Mouse (Mus musculus): ENCODE results near the gene Ncapd2. TPM values are rescaled to one million over a fixed set of nuclear protein-coding genes. Genes with fewer than 3 reads are reported as not detected.

Ncapd2 gene
- polyA plus RNA-seq, 1 experiment from 2014 or later = 151 TPM

DNA sequence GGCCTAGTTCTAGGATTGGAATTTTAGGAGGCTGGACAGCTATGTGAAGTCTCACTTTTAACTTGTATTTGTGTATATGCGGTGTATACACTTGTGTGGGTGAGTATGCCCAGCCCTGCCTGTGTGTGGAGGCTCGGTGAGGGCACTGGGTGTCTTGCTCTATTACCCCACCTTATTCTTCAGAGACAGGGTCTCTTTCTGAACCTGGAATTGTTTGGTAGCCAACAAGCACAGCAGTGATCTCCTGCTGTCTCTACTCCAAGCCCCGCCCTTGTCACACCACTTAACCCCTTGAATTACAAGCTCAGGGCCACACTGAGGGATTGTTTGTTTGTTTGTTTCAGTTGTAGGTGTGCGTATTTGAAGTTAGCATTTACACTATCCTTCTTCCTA, 40.5 kb upstream of the Ncapd2 start:
- peak overlapping the region; percentile 54 for H3K27ac ChIP-seq (ENCODE audit: low read length)
- no peaks in the 10 kb centered on the region for H3K9me3 ChIP-seq (ENCODE audit: low read length)
- WGBS = 53% methylated on average over 4 of the region's 4 CpGs
- peaks cover 22% of the 10 kb centered on the region for H3K4me1 ChIP-seq (ENCODE audit: insufficient read depth, low read length)
- no peaks in the 10 kb centered on the region for H3K27me3 ChIP-seq (ENCODE audit: insufficient read depth, low read length)
- peak overlapping the region; percentile 55 for H3K4me3 ChIP-seq (ENCODE audit: low read length)
- peak; percentile 24; the same call in 1 of the 2 replicates for ATAC-seq (ENCODE audit: low FRiP score, low TSS enrichment)
- H3K36me3 ChIP-seq (ENCODE audit: insufficient read depth, low read length) = no peaks in the 10 kb centered on the region
- H3K9ac ChIP-seq (replicated peaks; ENCODE audit: low read length) = peak overlapping the region; percentile 76
- H3K4me2 ChIP-seq (replicated peaks; ENCODE audit: low read depth, low read length) = peak overlapping the region; percentile 86

DNA sequence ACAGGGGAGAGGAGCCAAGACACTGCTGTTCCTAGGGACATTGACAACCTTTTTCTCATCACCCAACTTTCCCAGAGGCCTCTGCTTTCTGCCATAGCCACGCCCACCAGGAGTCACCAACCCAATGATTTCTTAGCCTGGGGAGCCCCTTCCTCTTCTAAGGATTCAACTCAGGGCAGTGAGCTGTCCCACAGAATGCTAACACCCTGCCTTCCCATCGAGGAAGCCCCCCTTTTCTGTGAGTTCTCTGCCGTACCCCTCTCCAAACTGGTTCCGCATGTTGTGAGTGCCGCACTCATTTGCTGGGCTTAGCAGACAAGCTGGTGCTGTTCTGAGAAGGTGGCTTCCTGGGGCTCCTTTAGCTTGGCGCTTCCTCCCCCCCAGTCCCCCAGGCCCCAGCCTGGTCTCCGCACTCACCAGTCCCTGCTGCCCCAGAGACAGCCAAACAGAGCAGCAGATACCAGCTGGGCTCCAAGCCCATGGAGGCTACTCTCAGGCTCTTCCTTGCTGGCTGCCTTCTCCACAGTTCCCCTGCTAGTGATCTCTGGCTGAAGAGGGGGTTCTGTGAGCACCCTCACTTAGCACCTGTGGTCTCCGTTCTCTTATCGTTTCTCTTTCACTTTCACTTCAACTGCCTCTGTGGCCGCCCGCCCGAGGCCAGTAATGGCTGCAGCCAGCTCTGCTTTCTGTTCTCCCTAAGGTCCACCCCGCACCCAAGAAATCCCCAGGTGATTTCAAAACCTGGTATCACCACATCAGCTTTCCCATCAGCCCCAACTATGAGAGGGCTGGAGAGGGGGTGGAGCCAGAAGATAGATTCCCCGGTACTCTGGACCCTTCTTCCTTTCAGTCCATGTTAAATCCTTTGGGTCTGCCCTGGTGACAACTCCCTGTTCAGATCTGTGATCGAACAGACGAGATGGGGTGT, 39.9 kb upstream of the Ncapd2 start, which contains the start of gene Tapbpl:
Gene Tapbpl (minus strand): TSS at position 744 of the 928 bp plus-strand sequence.
- Histone ChIP-seq H3K9me3 (ENCODE audit: low read length) (no peaks in the 10 kb centered on the region), H3K36me3 (ENCODE audit: insufficient read depth, low read length) (no peaks in the 10 kb centered on the region), H3K27ac (ENCODE audit: low read length) (peak within 1 kb of the TSS; percentile 54), H3K4me3 (ENCODE audit: low read length) (peak within 1 kb of the TSS; percentile 55), H3K9ac (replicated peaks; ENCODE audit: low read length) (peak within 1 kb of the TSS; percentile 76), H3K4me2 (replicated peaks; ENCODE audit: low read depth, low read length) (peak within 1 kb of the TSS; percentile 86), H3K4me1 (ENCODE audit: insufficient read depth, low read length) (peaks cover 19% of the 10 kb centered on the region), H3K27me3 (ENCODE audit: insufficient read depth, low read length) (no peaks in the 10 kb centered on the region)
- 4% methylated on average over 16 of the region's 16 CpGs for WGBS
- ATAC-seq (ENCODE audit: low FRiP score, low TSS enrichment) = peak; percentile 66

DNA sequence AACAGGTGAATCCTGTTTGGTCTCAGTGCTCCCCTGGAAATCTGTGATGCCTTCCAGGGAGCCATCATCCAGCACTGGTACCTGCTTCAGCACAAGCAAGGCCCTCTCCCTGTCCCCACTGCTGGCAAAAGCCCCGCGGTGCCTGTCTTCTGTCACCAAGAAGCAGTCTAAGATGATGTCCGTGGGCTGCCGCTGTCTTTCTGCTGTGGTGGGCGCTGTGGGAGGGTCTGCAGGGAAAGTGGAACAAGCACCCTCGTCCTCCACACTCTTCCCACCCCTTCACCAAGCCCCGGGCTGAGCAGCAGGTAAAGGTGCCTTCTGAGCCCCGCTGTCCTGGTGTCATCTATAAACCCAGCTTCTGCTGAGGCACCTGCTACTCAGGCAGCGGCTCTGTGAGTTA, 39.1 kb upstream of the Ncapd2 start:
- no peaks in the 10 kb centered on the region for H3K9me3 ChIP-seq (ENCODE audit: low read length)
- no peak overlapping the region for H3K4me3 ChIP-seq (ENCODE audit: low read length)
- no peaks in the 10 kb centered on the region for H3K36me3 ChIP-seq (ENCODE audit: insufficient read depth, low read length)
- H3K9ac ChIP-seq (replicated peaks; ENCODE audit: low read length) = no peak overlapping the region
- H3K4me2 ChIP-seq (replicated peaks; ENCODE audit: low read depth, low read length) = peak overlapping the region; percentile 86; the same call in 1 of the 2 replicates
- no peaks in the 10 kb centered on the region for H3K27me3 ChIP-seq (ENCODE audit: insufficient read depth, low read length)
- ATAC-seq (ENCODE audit: low FRiP score, low TSS enrichment) = no peak
- no peak overlapping the region for H3K27ac ChIP-seq (ENCODE audit: low read length)
- peaks cover 18% of the 10 kb centered on the region for H3K4me1 ChIP-seq (ENCODE audit: insufficient read depth, low read length)
- 60% methylated on average over 9 of the region's 9 CpGs for WGBS

DNA sequence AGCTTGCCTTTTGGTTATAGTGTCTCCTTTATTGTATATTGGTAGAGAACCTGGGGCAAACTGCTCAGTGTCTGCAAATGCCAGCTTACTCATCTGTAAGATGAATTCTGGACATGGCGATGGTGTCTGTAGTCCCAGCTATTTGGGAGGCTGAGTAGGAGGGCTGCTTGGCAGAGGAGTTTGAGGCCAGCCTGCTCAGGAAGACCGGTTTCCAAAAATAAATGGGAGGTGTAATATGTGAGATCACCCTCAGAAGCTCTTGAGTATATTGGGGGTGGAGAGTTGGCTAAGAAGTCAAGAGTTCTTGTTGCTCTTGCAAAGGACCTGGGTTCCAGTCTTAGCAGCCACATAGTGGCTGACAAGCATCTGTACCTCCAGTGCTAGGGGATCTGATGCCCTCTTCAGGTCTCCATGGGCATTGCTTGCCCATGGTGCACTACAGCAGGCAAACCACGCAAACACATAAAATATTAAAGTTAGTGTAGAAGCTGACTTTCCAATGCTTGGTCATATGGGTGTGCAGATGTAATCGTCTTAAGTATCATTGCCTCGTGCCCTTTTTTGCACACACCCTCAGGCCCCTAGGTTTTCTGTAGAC, 34.1 kb upstream of the Ncapd2 start:
- H3K4me1 ChIP-seq (ENCODE audit: insufficient read depth, low read length) = 0 out of 2 replicates have a peak, but pooled peaks cover 4% of the 10 kb centered on the region
- no peak overlapping the region for H3K27ac ChIP-seq (ENCODE audit: low read length)
- no peaks in the 10 kb centered on the region for H3K27me3 ChIP-seq (ENCODE audit: insufficient read depth, low read length)
- H3K9ac ChIP-seq (replicated peaks; ENCODE audit: low read length) = no peak overlapping the region
- no peak overlapping the region for H3K4me3 ChIP-seq (ENCODE audit: low read length)
- WGBS = 83% methylated on average over 5 of the region's 5 CpGs
- H3K36me3 ChIP-seq (ENCODE audit: insufficient read depth, low read length) = peaks cover 5% of the 10 kb centered on the region; the same call in 1 of the 2 replicates
- no peak overlapping the region for H3K4me2 ChIP-seq (replicated peaks; ENCODE audit: low read depth, low read length)
- ATAC-seq (ENCODE audit: low FRiP score, low TSS enrichment) = no peak
- no peaks in the 10 kb centered on the region for H3K9me3 ChIP-seq (ENCODE audit: low read length)

DNA sequence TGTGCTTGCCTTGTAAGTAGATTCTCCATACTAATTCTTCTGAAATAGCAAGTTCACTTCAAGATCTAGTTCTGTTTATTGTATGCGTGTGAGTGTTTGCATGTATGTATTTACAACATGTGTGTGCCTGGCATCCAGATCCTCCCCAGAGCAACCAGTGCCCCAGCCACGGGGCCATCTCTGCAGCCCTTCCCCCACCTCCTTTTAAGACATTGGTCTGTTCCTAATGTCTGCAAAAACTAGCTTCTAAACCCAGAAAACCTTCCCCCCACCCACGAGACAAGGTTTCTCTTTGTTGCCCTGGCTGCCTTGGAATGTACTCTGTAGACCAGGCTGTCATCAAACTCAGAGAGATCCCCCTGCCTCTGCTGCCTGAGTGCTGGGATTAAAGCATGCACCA, 31.1 kb upstream of the Ncapd2 start:
- Histone ChIP-seq H3K9ac (replicated peaks; ENCODE audit: low read length) (no peak overlapping the region), H3K4me2 (replicated peaks; ENCODE audit: low read depth, low read length) (no peak overlapping the region), H3K27ac (ENCODE audit: low read length) (no peak overlapping the region), H3K4me3 (ENCODE audit: low read length) (no peak overlapping the region), H3K4me1 (ENCODE audit: insufficient read depth, low read length) (no peaks in the 10 kb centered on the region), H3K27me3 (ENCODE audit: insufficient read depth, low read length) (no peaks in the 10 kb centered on the region), H3K36me3 (ENCODE audit: insufficient read depth, low read length) (peaks cover 5% of the 10 kb centered on the region; the same call in 1 of the 2 replicates), H3K9me3 (ENCODE audit: low read length) (no peaks in the 10 kb centered on the region)
- WGBS = 79% methylated on average over 3 of the region's 3 CpGs
- ATAC-seq (ENCODE audit: low FRiP score, low TSS enrichment) = no peak

DNA sequence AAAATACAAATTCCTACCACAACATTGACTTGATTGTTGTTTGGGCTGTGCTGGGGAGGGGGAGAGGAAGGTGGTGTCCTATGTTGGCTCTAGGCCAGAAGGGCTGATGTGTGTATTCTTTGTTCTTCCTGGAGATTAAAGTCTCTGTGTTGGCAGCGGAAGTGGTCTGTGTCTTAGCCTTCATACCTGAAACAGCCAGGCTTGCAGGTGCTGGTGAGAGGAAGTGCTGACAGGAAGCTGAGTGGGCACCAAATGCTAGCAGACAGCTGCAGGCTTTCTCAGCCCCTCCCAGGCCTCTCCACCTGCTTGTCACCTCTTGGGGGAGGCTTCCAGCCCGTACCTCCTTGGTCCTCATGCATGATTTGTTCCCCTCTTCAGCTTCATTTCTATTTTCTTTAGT, 30.6 kb upstream of the Ncapd2 start:
- peaks cover 5% of the 10 kb centered on the region; the same call in 1 of the 2 replicates for H3K36me3 ChIP-seq (ENCODE audit: insufficient read depth, low read length)
- no peak overlapping the region for H3K27ac ChIP-seq (ENCODE audit: low read length)
- H3K27me3 ChIP-seq (ENCODE audit: insufficient read depth, low read length) = no peaks in the 10 kb centered on the region
- 53% methylated on average over 2 of the region's 2 CpGs for WGBS
- no peak for ATAC-seq (ENCODE audit: low FRiP score, low TSS enrichment)
- H3K4me3 ChIP-seq (ENCODE audit: low read length) = no peak overlapping the region
- H3K4me1 ChIP-seq (ENCODE audit: insufficient read depth, low read length) = no peaks in the 10 kb centered on the region
- no peak overlapping the region for H3K9ac ChIP-seq (replicated peaks; ENCODE audit: low read length)
- H3K9me3 ChIP-seq (ENCODE audit: low read length) = no peaks in the 10 kb centered on the region
- H3K4me2 ChIP-seq (replicated peaks; ENCODE audit: low read depth, low read length) = no peak overlapping the region

DNA sequence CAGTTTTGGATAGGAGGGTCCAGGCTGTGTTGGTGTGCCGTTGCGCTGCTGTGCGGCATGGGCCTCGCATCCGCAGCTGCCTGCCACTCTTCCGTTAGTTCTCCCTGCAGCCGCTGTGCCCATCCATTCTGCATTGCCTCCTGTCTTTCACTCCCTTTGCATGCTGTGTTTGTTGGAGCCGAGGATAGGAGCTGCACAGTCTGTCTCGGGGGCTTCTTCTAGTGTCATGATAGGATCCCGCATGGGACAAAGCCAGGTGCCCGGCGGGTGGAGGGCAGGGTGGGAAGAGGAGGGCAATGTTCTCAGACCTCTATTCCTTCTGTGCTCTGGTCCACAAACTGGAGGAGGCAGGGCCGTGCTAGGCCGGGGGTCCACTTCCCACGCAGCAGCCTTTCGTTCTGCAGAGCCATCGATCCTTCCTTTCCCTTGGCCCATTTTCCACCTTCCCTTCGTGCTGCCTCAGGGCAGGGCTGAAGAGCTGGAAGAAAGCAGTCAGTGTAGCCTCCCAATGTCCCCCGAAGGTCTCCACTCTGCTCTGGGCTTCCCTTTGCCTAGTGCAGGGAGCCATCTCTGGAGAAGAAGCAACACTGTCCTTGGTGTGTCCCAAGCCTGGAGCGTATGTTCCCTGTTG, 29.7 kb upstream of the Ncapd2 start:
- no peak for ATAC-seq (ENCODE audit: low FRiP score, low TSS enrichment)

DNA sequence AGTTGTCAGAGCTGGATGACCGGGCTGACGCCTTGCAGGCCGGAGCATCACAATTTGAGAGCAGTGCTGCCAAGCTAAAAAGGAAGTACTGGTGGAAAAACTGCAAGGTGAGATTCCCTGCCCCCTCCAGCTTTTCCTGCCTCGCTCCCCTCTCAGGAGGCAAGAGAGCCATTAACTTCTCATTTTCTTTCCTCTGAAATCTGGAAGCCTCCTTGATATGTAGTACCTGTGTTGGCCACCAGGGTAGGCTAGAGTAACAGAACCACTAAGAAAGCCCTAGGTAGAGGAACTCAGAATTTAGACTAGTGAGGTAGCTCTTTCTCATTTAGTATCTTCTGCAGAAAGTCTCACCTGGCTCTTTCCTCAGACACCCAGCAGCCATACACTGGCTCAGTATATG, 27.5 kb upstream of the Ncapd2 start:
- H3K4me3 ChIP-seq (ENCODE audit: low read length) = no peak overlapping the region
- H3K27ac ChIP-seq (ENCODE audit: low read length) = no peak overlapping the region
- 69% methylated on average over 4 of the region's 4 CpGs for WGBS
- peaks cover 5% of the 10 kb centered on the region; the same call in 1 of the 2 replicates for H3K36me3 ChIP-seq (ENCODE audit: insufficient read depth, low read length)
- H3K9me3 ChIP-seq (ENCODE audit: low read length) = no peaks in the 10 kb centered on the region
- peaks cover 6% of the 10 kb centered on the region; the same call in 1 of the 2 replicates for H3K4me1 ChIP-seq (ENCODE audit: insufficient read depth, low read length)
- H3K9ac ChIP-seq (replicated peaks; ENCODE audit: low read length) = no peak overlapping the region
- no peak for ATAC-seq (ENCODE audit: low FRiP score, low TSS enrichment)
- H3K4me2 ChIP-seq (replicated peaks; ENCODE audit: low read depth, low read length) = no peak overlapping the region
- no peaks in the 10 kb centered on the region for H3K27me3 ChIP-seq (ENCODE audit: insufficient read depth, low read length)

More for the DNA sequence above, 29.7 kb upstream of the Ncapd2 start:
- H3K4me2 ChIP-seq (replicated peaks; ENCODE audit: low read depth, low read length) = no peak overlapping the region
- no peak overlapping the region for H3K4me3 ChIP-seq (ENCODE audit: low read length)
- H3K27me3 ChIP-seq (ENCODE audit: insufficient read depth, low read length) = no peaks in the 10 kb centered on the region
- H3K36me3 ChIP-seq (ENCODE audit: insufficient read depth, low read length) = peaks cover 5% of the 10 kb centered on the region; the same call in 1 of the 2 replicates
- no peak overlapping the region for H3K9ac ChIP-seq (replicated peaks; ENCODE audit: low read length)
- no peaks in the 10 kb centered on the region for H3K9me3 ChIP-seq (ENCODE audit: low read length)
- H3K27ac ChIP-seq (ENCODE audit: low read length) = no peak overlapping the region
- WGBS = 92% methylated on average over 20 of the region's 20 CpGs
- peaks cover 4% of the 10 kb centered on the region; the same call in 1 of the 2 replicates for H3K4me1 ChIP-seq (ENCODE audit: insufficient read depth, low read length)

DNA sequence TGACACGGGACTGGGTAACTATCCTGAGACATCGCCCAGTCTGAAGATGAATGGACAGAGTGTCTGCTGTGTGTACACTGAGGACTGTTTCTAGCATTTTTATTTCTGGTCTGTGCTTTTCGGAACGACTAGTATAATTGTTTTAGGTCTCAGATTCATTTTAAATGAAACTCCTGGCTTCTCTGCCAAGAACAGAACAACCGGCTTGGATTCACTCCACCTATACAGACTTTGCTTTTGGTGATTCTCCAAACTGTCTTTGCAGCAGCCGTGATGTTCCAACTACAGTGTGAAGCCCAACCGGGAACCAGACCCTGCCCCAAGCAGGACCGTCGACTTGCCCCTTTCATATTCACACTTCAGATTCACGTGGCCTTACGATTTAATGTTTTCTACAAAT, 26.4 kb upstream of the Ncapd2 start:
- H3K4me3 ChIP-seq (ENCODE audit: low read length) = no peak overlapping the region

More for the DNA sequence above, 26.4 kb upstream of the Ncapd2 start:
- no peak overlapping the region for H3K4me2 ChIP-seq (replicated peaks; ENCODE audit: low read depth, low read length)
- no peaks in the 10 kb centered on the region for H3K36me3 ChIP-seq (ENCODE audit: insufficient read depth, low read length)
- peaks cover 6% of the 10 kb centered on the region; the same call in 1 of the 2 replicates for H3K4me1 ChIP-seq (ENCODE audit: insufficient read depth, low read length)
- no peak overlapping the region for H3K9ac ChIP-seq (replicated peaks; ENCODE audit: low read length)
- ATAC-seq (ENCODE audit: low FRiP score, low TSS enrichment) = no peak
- H3K27ac ChIP-seq (ENCODE audit: low read length) = no peak overlapping the region
- peaks cover 7% of the 10 kb centered on the region for H3K27me3 ChIP-seq (ENCODE audit: insufficient read depth, low read length)
- no peaks in the 10 kb centered on the region for H3K9me3 ChIP-seq (ENCODE audit: low read length)
- WGBS = 92% methylated on average over 11 of the region's 11 CpGs
